Mouse (Mus musculus) hindbrain, postnatal 0 days (tissue): ENCODE results near the gene Gm4027. TPM values are rescaled to one million over a fixed set of nuclear protein-coding genes. Genes with fewer than 3 reads are reported as not detected.
"Not testable (repeated sequence)": the region's sequence is repeated elsewhere in the genome, so short reads cannot be mapped to it uniquely, and the experiment has no call there.

Source experiments
- ATAC-seq: fragments of 200-750 bp; cut with Nextera tagmentation; 2 replicates; pipeline ENCODE4 v1.8.0; 2017; ENCODE audit warnings: mild to moderate bottlenecking, moderate TSS enrichment, moderate library complexity
- DNase-seq: peaks from one replicate; pipeline ENCODE4 v3.0.0-alpha.2; 2015; ENCODE audit warnings: low spot score
- H3K27ac ChIP-seq: fragments of 300-500 bp; sonication (generic); 2 replicates; pipeline ENCODE4 v1.5.1; 2014; ENCODE audit warnings: mild to moderate bottlenecking
- H3K27me3 ChIP-seq: fragments of 300-500 bp; sonication (generic); 2 replicates; pipeline ENCODE4 v1.6.1; 2014; ENCODE audit warnings: low read length, mixed read lengths; ENCODE audit not compliant: insufficient read depth
- H3K36me3 ChIP-seq: fragments of 300-500 bp; sonication (generic); 2 replicates; pipeline ENCODE4 v1.6.1; 2014; ENCODE audit warnings: low read length, mixed read lengths; ENCODE audit not compliant: insufficient read depth
- H3K4me1 ChIP-seq: fragments of 300-500 bp; sonication (generic); 2 replicates; pipeline ENCODE4 v1.6.1; 2014; ENCODE audit warnings: antibody characterized with exemption, low read length, mixed read lengths; ENCODE audit not compliant: insufficient read depth
- H3K4me2 ChIP-seq: fragments of 300-500 bp; sonication (generic); 2 replicates; pipeline ENCODE4 v1.6.1; 2014; ENCODE audit warnings: low read depth, mild to moderate bottlenecking, low read length, moderate library complexity, mixed read lengths
- H3K4me3 ChIP-seq: fragments of 300-500 bp; sonication (generic); 2 replicates; pipeline ENCODE4 v1.5.1; 2014; ENCODE audit warnings: low read length
- H3K9ac ChIP-seq: fragments of 300-500 bp; sonication (generic); replicated peaks from 2 replicates; pipeline ENCODE4 v1.6.1; 2014; ENCODE audit warnings: mild to moderate bottlenecking, low read length, moderate library complexity, mixed read lengths
- H3K9me3 ChIP-seq: fragments of 300-500 bp; sonication (generic); 2 replicates; pipeline ENCODE4 v1.6.1; 2016; ENCODE audit warnings: low read length, mixed read lengths
- WGBS: fragments of 180-500 bp; shearing (Covaris S2); extraction: QIAGEN DNeasy Blood & Tissue Kit; methylation state at CpG from one replicate; pipeline ENCODE4 v1.1.7; 2014; 5-methylcytosine and 5-hydroxymethylcytosine counted together
- polyA plus RNA-seq: library from polyadenylated mRNA; unstranded; fragments of >200 nt; fragmentation: Nextera tagmentation; extraction: Ambion mirVana; gene quantifications from 2 replicates; pipeline ENCODE4 v1.2.1, GENCODE M21; 2015
- total RNA-seq: library from RNA; depleted of rRNA; stranded (reverse); fragments of >200 nt; gene quantifications from 2 replicates; pipeline ENCODE4 v1.2.3, GENCODE M21; 2014; rRNA removed

Gene Gm4027
- total RNA-seq (not detected in 2 replicates), polyA plus RNA-seq (not detected in 2 replicates)

- not testable (repeated sequence) for H3K27ac ChIP-seq, H3K9ac ChIP-seq, H3K4me2 ChIP-seq, H3K9me3 ChIP-seq, H3K4me1 ChIP-seq, H3K4me3 ChIP-seq, H3K36me3 ChIP-seq, ATAC-seq, H3K27me3 ChIP-seq, DNase-seq
- 87% methylated on average over 6 of the region's 7 CpGs for WGBS
Observed at GRCm38 (mm10) chr12:87618569-87618968, at the start of gene Gm4027. Gene Gm4027, plus strand, starts transcription at chr12:87618869.

GRCm38 (mm10) chr12:87601388-87601787 lies 17.3 kb upstream of the Gm4027 start:
- not testable (repeated sequence) for H3K27ac ChIP-seq, H3K9me3 ChIP-seq, H3K27me3 ChIP-seq, H3K9ac ChIP-seq, H3K4me1 ChIP-seq, ATAC-seq, H3K36me3 ChIP-seq, H3K4me2 ChIP-seq, DNase-seq, H3K4me3 ChIP-seq
- WGBS: 18% methylated on average over 2 of the region's 2 CpGs

- H3K4me3 ChIP-seq, H3K4me2 ChIP-seq, H3K4me1 ChIP-seq, H3K36me3 ChIP-seq, H3K9ac ChIP-seq, ATAC-seq, H3K27me3 ChIP-seq, H3K27ac ChIP-seq, H3K9me3 ChIP-seq, DNase-seq: not testable (repeated sequence)
- 92% methylated on average over 1 of the region's 2 CpGs for WGBS
Observed at GRCm38 (mm10) chr12:87602388-87602787, 16.3 kb upstream of the Gm4027 start, which contains the start of gene Oog1. Gene Oog1, plus strand, starts transcription at chr12:87602688.

- 62% methylated on average over 1 of the region's 2 CpGs for whole genome bisulfite sequencing
- not testable (repeated sequence) for DNase-seq
Observed at GRCm38 (mm10) chr12:87644520-87644919, 25.9 kb downstream of the Gm4027 start, which contains the start of gene Gm16381. Gene Gm16381, minus strand, starts transcription at chr12:87644620.

GRCm38 (mm10) chr12:87652916-87653703 lies 34.4 kb downstream of the Gm4027 start:
- not testable (repeated sequence) for H3K9ac ChIP-seq, H3K27me3 ChIP-seq, DNase-seq, H3K27ac ChIP-seq, H3K4me2 ChIP-seq, H3K36me3 ChIP-seq, H3K4me1 ChIP-seq, H3K9me3 ChIP-seq, ATAC-seq, H3K4me3 ChIP-seq
- WGBS: 57% methylated on average over 1 of the region's 4 CpGs

More at GRCm38 (mm10) chr12:87644520-87644919, 25.9 kb downstream of the Gm4027 start, which contains the start of gene Gm16381:
- H3K4me1 ChIP-seq, H3K27ac ChIP-seq, H3K4me3 ChIP-seq, ATAC-seq, H3K27me3 ChIP-seq, H3K9me3 ChIP-seq, H3K36me3 ChIP-seq, H3K9ac ChIP-seq, H3K4me2 ChIP-seq: not testable (repeated sequence)

Other genes with a start within 250 kb of the Gm4027 start
- 32.8 and 38.0 TPM in 2 replicates for gene Sptlc2, start 230.5 kb upstream of the Gm4027 start, total RNA-seq
- 86.9 and 88.7 TPM in 2 replicates for gene Sptlc2, start 230.5 kb upstream of the Gm4027 start, polyA plus RNA-seq
- gene Slirp, start 175.0 kb upstream of the Gm4027 start, total RNA-seq: 84.2 and 159 TPM in 2 replicates
- gene Slirp, start 175.0 kb upstream of the Gm4027 start, polyA plus RNA-seq: 215 and 224 TPM in 2 replicates
- gene Alkbh1, start 174.9 kb upstream of the Gm4027 start, total RNA-seq: 23.0 and 25.8 TPM in 2 replicates
- gene Alkbh1, start 174.9 kb upstream of the Gm4027 start, polyA plus RNA-seq: 41.3 and 41.9 TPM in 2 replicates
- gene Snw1, start 146.6 kb upstream of the Gm4027 start, total RNA-seq: 25.5 and 35.8 TPM in 2 replicates
- 88.7 and 91.1 TPM in 2 replicates for gene Snw1, start 146.6 kb upstream of the Gm4027 start, polyA plus RNA-seq
- gene Gm5788, start 124.1 kb upstream of the Gm4027 start, total RNA-seq: not detected in 2 replicates
- not detected in 2 replicates for gene Gm5788, start 124.1 kb upstream of the Gm4027 start, polyA plus RNA-seq
- not detected in 2 replicates for gene Gm8300, start 104.6 kb upstream of the Gm4027 start, total RNA-seq
- not detected in 2 replicates for gene Gm8300, start 104.6 kb upstream of the Gm4027 start, polyA plus RNA-seq
- not detected in 2 replicates for gene Oog1, start 16.2 kb upstream of the Gm4027 start, total RNA-seq
- gene Oog1, start 16.2 kb upstream of the Gm4027 start, polyA plus RNA-seq: not detected in 2 replicates
- gene Gm16381, start 25.8 kb downstream of the Gm4027 start, total RNA-seq: not detected in 2 replicates
- not detected in 2 replicates for gene Gm16381, start 25.8 kb downstream of the Gm4027 start, polyA plus RNA-seq
- gene Gm21319, start 156.9 kb downstream of the Gm4027 start, total RNA-seq: not detected in 2 replicates
- not detected in 2 replicates for gene Gm21319, start 156.9 kb downstream of the Gm4027 start, polyA plus RNA-seq
- gene Gm21936, start 176.6 kb downstream of the Gm4027 start, total RNA-seq: not detected in 2 replicates
- not detected in 2 replicates for gene Gm21936, start 176.6 kb downstream of the Gm4027 start, polyA plus RNA-seq
- not detected in 2 replicates for gene BB287469, start 197.7 kb downstream of the Gm4027 start, total RNA-seq
- gene BB287469, start 197.7 kb downstream of the Gm4027 start, polyA plus RNA-seq: not detected in 2 replicates
- not detected in 2 replicates for gene Gm2001, start 223.5 kb downstream of the Gm4027 start, total RNA-seq
- not detected in 2 replicates for gene Gm2001, start 223.5 kb downstream of the Gm4027 start, polyA plus RNA-seq